Mouse (Mus musculus): Measurements from ENCODE around the gene Akap6.

GRCm38 (mm10) chr12:52719232-52719631, 20.0 kb downstream of the Akap6 start:
- no peak for TF ChIP-seq CHD2 (IDR thresholded peaks at IDR 0.05; ENCODE audit: low read depth, low read length)
- no peak for TF ChIP-seq MAFK (IDR thresholded peaks at IDR 0.05; ENCODE audit: insufficient read depth, low read depth, low read length)
- TF ChIP-seq ZC3H11A (IDR thresholded peaks at IDR 0.05; ENCODE audit: borderline replicate concordance, low read depth, low read length), result no peak
- TF ChIP-seq HCFC1 (IDR thresholded peaks at IDR 0.05; ENCODE audit: borderline replicate concordance, insufficient read depth, low read length), result no peak
